Mouse (Mus musculus): ENCODE measurements around the gene Siae.

DNA sequence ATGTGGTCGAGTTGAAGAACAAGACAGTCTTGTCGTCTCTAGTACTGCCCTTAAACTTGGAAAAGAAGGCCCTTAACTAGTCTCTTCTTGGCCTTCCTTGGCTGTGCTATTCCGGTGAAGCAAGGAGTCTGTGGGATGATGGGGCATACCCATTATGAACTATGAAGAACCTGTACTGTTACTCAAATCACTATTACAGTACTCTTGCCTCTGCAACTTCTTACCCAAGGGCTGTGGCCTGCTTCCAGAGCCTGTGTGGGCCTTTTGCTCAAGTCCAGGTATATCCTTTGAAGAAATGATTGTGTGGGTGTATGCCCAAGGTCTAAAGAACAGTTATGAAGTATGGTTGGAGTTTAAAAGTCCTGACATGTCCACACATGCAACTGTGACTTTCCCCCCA, 114.8 kb downstream of the Siae start:
- TF ChIP-seq CTCF (IDR thresholded peaks at IDR 0.05) (no peak), EP300 (IDR thresholded peaks at IDR 0.05) (no peak)
